Mouse (Mus musculus): Measurements from ENCODE around the gene Mfge8. TPM values are rescaled to one million over a fixed set of nuclear protein-coding genes. Genes with fewer than 3 reads are reported as not detected.
A peak's percentile ranks its signal among the peaks of the same experiment; 100 is the strongest.

The Mfge8 gene
- polyA plus RNA-seq, 1 experiment from 2014 or later, result 149 TPM

GRCm38 (mm10) chr7:79159406-79159805, 10.5 kb upstream of the Mfge8 start:
- peaks cover 6% of the 10 kb centered on the region; the same call in 1 of the 2 replicates for H3K9me3 ChIP-seq
- no peak overlapping the region for H3K4me2 ChIP-seq
- ATAC-seq (ENCODE audit: insufficient number of reproducible peaks, insufficient read depth, low FRiP score, low TSS enrichment, low read depth), result no peak
- H3K27ac ChIP-seq, result no peak overlapping the region
- H3K4me1 ChIP-seq (replicated peaks), result no peaks in the 10 kb centered on the region
- H3K4me3 ChIP-seq (replicated peaks), result no peak overlapping the region
- H3K9ac ChIP-seq (replicated peaks), result no peak overlapping the region
- no peaks in the 10 kb centered on the region for H3K36me3 ChIP-seq
- H3K27me3 ChIP-seq, result no peaks in the 10 kb centered on the region
- 81% methylated on average over 1 of the region's 1 CpGs for WGBS

DNA sequence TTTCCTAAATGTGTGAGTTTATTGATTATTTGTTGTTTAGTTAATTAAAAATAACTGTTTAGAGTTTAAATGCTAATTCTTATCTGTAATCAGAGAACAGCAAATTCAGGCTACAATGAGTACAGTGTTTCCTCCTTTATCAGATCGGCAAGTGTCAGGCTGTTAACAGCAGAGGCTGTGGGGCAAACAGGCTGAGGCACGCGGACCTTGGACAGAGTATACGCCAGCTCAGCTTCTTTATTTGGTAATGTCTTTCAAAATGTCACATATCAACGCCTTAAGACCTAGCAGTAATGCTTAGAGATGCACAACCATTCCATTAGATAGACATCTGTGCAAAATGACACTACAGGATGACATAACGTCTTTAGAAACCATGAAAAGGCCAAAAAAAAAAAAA, 662 bp upstream of the Mfge8 start:
- Histone ChIP-seq H3K9ac (replicated peaks) (no peak overlapping the region), H3K4me3 (replicated peaks) (no peak overlapping the region), H3K9me3 (no peaks in the 10 kb centered on the region), H3K4me2 (peak overlapping the region; percentile 85; the same call in 1 of the 2 replicates), H3K27ac (no peak overlapping the region), H3K4me1 (replicated peaks) (peaks cover 24% of the 10 kb centered on the region), H3K27me3 (no peaks in the 10 kb centered on the region), H3K36me3 (peaks cover 10% of the 10 kb centered on the region)
- WGBS, result 69% methylated on average over 6 of the region's 6 CpGs
- ATAC-seq (ENCODE audit: insufficient number of reproducible peaks, insufficient read depth, low FRiP score, low TSS enrichment, low read depth), result no peak

GRCm38 (mm10) chr7:79147931-79148653, 768 bp downstream of the Mfge8 start:
- ATAC-seq (ENCODE audit: insufficient number of reproducible peaks, insufficient read depth, low FRiP score, low TSS enrichment, low read depth), result no peak
- Histone ChIP-seq H3K27me3 (no peaks in the 10 kb centered on the region), H3K4me3 (replicated peaks) (peak overlapping the region; percentile 76), H3K27ac (peak overlapping the region; percentile 67; the same call in 1 of the 2 replicates), H3K36me3 (peaks cover 24% of the 10 kb centered on the region), H3K9ac (replicated peaks) (peak overlapping the region; percentile 78), H3K4me1 (replicated peaks) (peaks cover 24% of the 10 kb centered on the region), H3K4me2 (peak overlapping the region; percentile 85), H3K9me3 (no peaks in the 10 kb centered on the region)
- WGBS, result under 1% methylated on average over 20 of the region's 20 CpGs

- peaks cover 33% of the 10 kb centered on the region for H3K36me3 ChIP-seq
Measured at GRCm38 (mm10) chr7:79147011-79147837, 1.6 kb downstream of the Mfge8 start.

DNA sequence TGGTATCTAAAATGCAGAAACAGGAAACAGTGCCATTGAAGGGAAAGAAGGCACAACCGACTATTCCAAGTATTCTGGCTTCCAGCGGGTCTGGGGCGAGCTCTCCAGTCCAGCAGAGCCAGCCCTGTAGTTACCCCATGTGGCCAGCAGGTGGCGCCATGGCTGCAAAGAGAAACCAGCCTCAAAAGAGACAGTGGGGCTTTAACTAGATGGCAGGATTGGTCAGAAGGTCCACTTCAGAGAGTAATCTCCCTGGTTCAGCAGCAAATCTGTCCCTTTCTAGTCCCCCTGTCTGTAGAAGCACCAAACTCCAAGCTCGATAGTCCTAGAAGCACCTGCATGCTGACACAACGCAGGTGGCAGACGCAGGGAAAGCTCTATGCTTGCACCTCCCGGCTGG, 8.0 kb downstream of the Mfge8 start:
- no peak overlapping the region for H3K27ac ChIP-seq
- H3K36me3 ChIP-seq, result peaks cover 87% of the 10 kb centered on the region
- WGBS, result 38% methylated on average over 8 of the region's 8 CpGs
- no peak for ATAC-seq (ENCODE audit: insufficient number of reproducible peaks, insufficient read depth, low FRiP score, low TSS enrichment, low read depth)
- H3K9ac ChIP-seq (replicated peaks), result no peak overlapping the region
- H3K4me1 ChIP-seq (replicated peaks), result no peaks in the 10 kb centered on the region
- H3K9me3 ChIP-seq, result no peaks in the 10 kb centered on the region
- H3K27me3 ChIP-seq, result no peaks in the 10 kb centered on the region
- no peak overlapping the region for H3K4me3 ChIP-seq (replicated peaks)
- no peak overlapping the region for H3K4me2 ChIP-seq

More at GRCm38 (mm10) chr7:79147011-79147837, 1.6 kb downstream of the Mfge8 start:
- 37% methylated on average over 12 of the region's 12 CpGs for WGBS
- Histone ChIP-seq H3K27ac (no peak overlapping the region), H3K4me1 (replicated peaks) (peaks cover 24% of the 10 kb centered on the region), H3K4me2 (peak overlapping the region; percentile 85), H3K4me3 (replicated peaks) (peak overlapping the region; percentile 76), H3K9ac (replicated peaks) (peak overlapping the region; percentile 78; the same call in 1 of the 2 replicates), H3K9me3 (no peaks in the 10 kb centered on the region), H3K27me3 (no peaks in the 10 kb centered on the region)
- ATAC-seq (ENCODE audit: insufficient number of reproducible peaks, insufficient read depth, low FRiP score, low TSS enrichment, low read depth), result 0 out of 2 replicates have a peak, but pooled peaks have one; percentile 11

- Histone ChIP-seq H3K27ac (no peak overlapping the region), H3K27me3 (no peaks in the 10 kb centered on the region), H3K9me3 (no peaks in the 10 kb centered on the region), H3K4me3 (replicated peaks) (no peak overlapping the region), H3K4me1 (replicated peaks) (no peaks in the 10 kb centered on the region), H3K4me2 (no peak overlapping the region), H3K9ac (replicated peaks) (no peak overlapping the region), H3K36me3 (peaks cover 91% of the 10 kb centered on the region)
- no peak for ATAC-seq (ENCODE audit: insufficient number of reproducible peaks, insufficient read depth, low FRiP score, low TSS enrichment, low read depth)
- WGBS, result 52% methylated on average over 4 of the region's 4 CpGs
Measured at GRCm38 (mm10) chr7:79139891-79140591, 8.8 kb downstream of the Mfge8 start.

- H3K4me2 ChIP-seq, result no peak overlapping the region
- no peaks in the 10 kb centered on the region for H3K9me3 ChIP-seq
- H3K9ac ChIP-seq (replicated peaks), result no peak overlapping the region
- H3K4me1 ChIP-seq (replicated peaks), result no peaks in the 10 kb centered on the region
- 59% methylated on average over 6 of the region's 6 CpGs for WGBS
- H3K27ac ChIP-seq, result no peak overlapping the region
- no peaks in the 10 kb centered on the region for H3K27me3 ChIP-seq
- H3K4me3 ChIP-seq (replicated peaks), result no peak overlapping the region
- no peak for ATAC-seq (ENCODE audit: insufficient number of reproducible peaks, insufficient read depth, low FRiP score, low TSS enrichment, low read depth)
- H3K36me3 ChIP-seq, result peaks cover 91% of the 10 kb centered on the region
Measured at GRCm38 (mm10) chr7:79139328-79139824, 9.5 kb downstream of the Mfge8 start.

GRCm38 (mm10) chr7:79133391-79133790, 15.5 kb downstream of the Mfge8 start:
- ATAC-seq (ENCODE audit: insufficient number of reproducible peaks, insufficient read depth, low FRiP score, low TSS enrichment, low read depth), result no peak
- Histone ChIP-seq H3K27ac (no peak overlapping the region), H3K36me3 (peaks cover 48% of the 10 kb centered on the region), H3K4me3 (replicated peaks) (no peak overlapping the region), H3K4me2 (no peak overlapping the region), H3K9ac (replicated peaks) (no peak overlapping the region), H3K9me3 (no peaks in the 10 kb centered on the region), H3K27me3 (peaks cover 19% of the 10 kb centered on the region), H3K4me1 (replicated peaks) (peaks cover 18% of the 10 kb centered on the region)
- 39% methylated on average over 6 of the region's 6 CpGs for WGBS

DNA sequence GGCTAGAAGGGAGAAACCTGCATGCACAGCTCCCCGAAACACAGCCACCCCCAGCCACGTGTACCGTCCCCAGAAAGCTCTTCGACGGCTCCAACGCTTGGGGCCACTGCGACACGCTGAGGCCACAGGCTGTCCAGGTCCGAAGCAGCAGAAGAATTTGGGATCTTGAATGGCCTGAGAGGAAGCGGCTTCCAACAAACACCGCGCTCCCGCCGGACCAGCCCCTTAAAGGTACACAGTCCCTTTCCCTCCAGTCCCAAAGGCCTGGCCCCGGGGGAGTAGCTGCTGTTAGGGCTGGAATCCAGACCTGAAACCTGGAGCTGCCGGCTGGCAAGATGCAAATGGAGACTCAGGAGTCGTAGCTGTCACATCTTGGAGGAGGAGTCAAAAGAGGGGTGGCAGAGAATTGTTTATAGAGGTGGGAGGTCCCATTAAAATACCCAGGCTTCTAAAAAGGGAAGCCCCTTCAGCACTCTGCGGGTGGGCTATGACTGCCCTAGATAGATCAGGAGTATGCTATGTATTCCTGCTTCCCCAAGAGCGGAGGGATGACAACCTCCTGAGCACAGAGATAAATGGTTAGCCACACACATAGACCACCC, 17.9 kb downstream of the Mfge8 start, which contains the start of gene Hapln3:
Gene Hapln3, minus strand, starts transcription at position 176 of the 602 bp plus-strand sequence.
- 0 out of 2 replicates have a peak, but pooled peaks have one; percentile 17 for ATAC-seq (ENCODE audit: insufficient number of reproducible peaks, insufficient read depth, low FRiP score, low TSS enrichment, low read depth)
- 3% methylated on average over 19 of the region's 19 CpGs for WGBS

GRCm38 (mm10) chr7:79130385-79130784, 18.5 kb downstream of the Mfge8 start:
- Histone ChIP-seq H3K4me3 (replicated peaks) (peak overlapping the region; percentile 34), H3K36me3 (peaks cover 18% of the 10 kb centered on the region), H3K27ac (no peak overlapping the region), H3K4me2 (peak overlapping the region; percentile 58), H3K27me3 (peaks cover 19% of the 10 kb centered on the region), H3K9ac (replicated peaks) (no peak overlapping the region; the same call in 1 of the 2 replicates), H3K9me3 (no peaks in the 10 kb centered on the region), H3K4me1 (replicated peaks) (peaks cover 23% of the 10 kb centered on the region)
- 10% methylated on average over 13 of the region's 13 CpGs for WGBS
- ATAC-seq (ENCODE audit: insufficient number of reproducible peaks, insufficient read depth, low FRiP score, low TSS enrichment, low read depth), result no peak

More for the DNA sequence above, 17.9 kb downstream of the Mfge8 start, which contains the start of gene Hapln3:
- Histone ChIP-seq H3K27ac (no peak within 1 kb of the TSS), H3K4me3 (replicated peaks) (peak within 1 kb of the TSS; percentile 34), H3K9me3 (no peaks in the 10 kb centered on the region), H3K9ac (replicated peaks) (no peak within 1 kb of the TSS; the same call in 1 of the 2 replicates), H3K4me2 (peak within 1 kb of the TSS; percentile 58), H3K27me3 (peaks cover 19% of the 10 kb centered on the region), H3K4me1 (replicated peaks) (peaks cover 23% of the 10 kb centered on the region), H3K36me3 (peaks cover 24% of the 10 kb centered on the region)
